Mouse (Mus musculus): ENCODE results near the gene Arhgef12. TPM values are rescaled to one million over a fixed set of nuclear protein-coding genes. Genes with fewer than 3 reads are reported as not detected.

Gene Arhgef12
- polyA plus RNA-seq, 1 experiment, result 7.4 TPM

DNA sequence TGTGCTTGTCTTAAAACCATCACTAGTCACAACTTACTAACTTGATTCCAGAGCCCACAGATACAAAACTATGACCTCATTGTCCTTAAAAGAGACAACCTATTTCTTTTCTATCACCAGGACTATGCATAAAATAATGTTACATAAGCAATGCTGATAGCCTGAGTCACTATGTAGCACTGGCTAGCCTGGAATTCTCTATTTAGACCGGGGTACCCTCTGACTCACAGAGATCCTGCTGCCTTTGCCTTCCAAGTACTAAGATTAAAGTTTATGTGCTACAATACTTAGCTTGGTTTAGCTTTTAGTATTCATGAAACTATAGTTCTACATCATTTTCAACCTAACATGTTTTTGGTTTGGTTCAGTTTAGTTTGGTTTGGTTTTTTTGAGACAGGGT lies 92.2 kb downstream of the Arhgef12 start:
- Histone ChIP-seq H3K4me1 (ENCODE audit: control insufficient read depth, insufficient read depth, insufficient read length, low read length) (no peaks in the 10 kb centered on the region), H3K27ac (ENCODE audit: insufficient read depth, low read depth, low read length) (no peak overlapping the region), H3K36me3 (ENCODE audit: control insufficient read depth, insufficient read depth, low read length) (peaks cover 25% of the 10 kb centered on the region), H3K27me3 (ENCODE audit: control insufficient read depth, insufficient read depth, low read length) (no peaks in the 10 kb centered on the region), H3K4me3 (ENCODE audit: low read depth, low read length) (no peak overlapping the region)
- TF ChIP-seq POLR2A (IDR thresholded peaks at IDR 0.05; ENCODE audit: low read depth, low read length), result no peak
- TF ChIP-seq CTCF (IDR thresholded peaks at IDR 0.05; ENCODE audit: extremely low read depth, insufficient read length, insufficient replicate concordance, low read depth, low read length), result no peak
- WGBS, result 87% methylated on average over 1 of the region's 1 CpGs

DNA sequence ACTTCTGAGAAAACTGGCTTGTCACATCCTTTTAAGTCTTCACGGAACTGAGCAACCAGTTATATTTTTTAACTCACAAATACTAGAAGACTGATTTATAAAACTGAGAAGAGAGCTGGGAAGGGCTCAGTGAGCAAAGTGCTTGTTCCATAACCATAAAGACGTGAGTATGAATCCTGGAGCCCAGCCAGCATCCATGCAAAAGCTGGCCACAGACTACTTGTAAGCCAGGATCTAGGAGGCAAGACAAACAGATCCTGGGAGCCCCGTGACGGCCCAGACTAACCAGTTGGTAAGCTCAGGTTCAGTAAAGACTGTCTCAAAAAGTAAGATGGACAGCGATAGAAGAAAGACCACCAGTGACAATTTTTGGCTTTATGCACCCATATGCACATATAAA lies 94.5 kb downstream of the Arhgef12 start:
- 52% methylated on average over 5 of the region's 5 CpGs for WGBS
- Histone ChIP-seq H3K36me3 (ENCODE audit: control insufficient read depth, insufficient read depth, low read length) (peaks cover 28% of the 10 kb centered on the region), H3K27ac (ENCODE audit: insufficient read depth, low read depth, low read length) (no peak overlapping the region), H3K4me3 (ENCODE audit: low read depth, low read length) (no peak overlapping the region), H3K4me1 (ENCODE audit: control insufficient read depth, insufficient read depth, insufficient read length, low read length) (no peaks in the 10 kb centered on the region), H3K27me3 (ENCODE audit: control insufficient read depth, insufficient read depth, low read length) (no peaks in the 10 kb centered on the region)
- TF ChIP-seq CTCF (IDR thresholded peaks at IDR 0.05; ENCODE audit: extremely low read depth, insufficient read length, insufficient replicate concordance, low read depth, low read length) (no peak), POLR2A (IDR thresholded peaks at IDR 0.05; ENCODE audit: low read depth, low read length) (no peak)

DNA sequence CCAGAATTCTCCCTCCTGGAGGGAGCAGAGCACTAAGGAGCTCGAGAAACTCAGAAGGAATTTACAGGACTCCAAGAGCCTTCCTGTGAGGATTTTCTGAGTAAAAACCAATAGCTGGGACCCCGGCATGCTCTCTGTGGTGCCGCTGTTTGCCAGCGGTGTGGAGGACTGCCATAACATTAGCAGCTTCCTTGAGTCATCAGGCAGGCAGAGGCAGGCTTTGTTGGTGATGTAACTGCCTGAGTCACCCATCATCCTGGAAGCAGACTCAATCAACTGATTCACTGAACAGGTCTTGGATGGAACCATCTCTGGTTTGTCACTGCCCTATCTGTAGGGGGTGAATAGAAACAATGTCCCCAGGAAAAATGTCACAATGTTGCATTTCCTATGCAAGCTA lies 96.0 kb downstream of the Arhgef12 start:
- no peak for TF ChIP-seq POLR2A (IDR thresholded peaks at IDR 0.05; ENCODE audit: low read depth, low read length)
- no peak for TF ChIP-seq CTCF (IDR thresholded peaks at IDR 0.05; ENCODE audit: extremely low read depth, insufficient read length, insufficient replicate concordance, low read depth, low read length)
- WGBS, result 77% methylated on average over 4 of the region's 4 CpGs
- H3K36me3 ChIP-seq (ENCODE audit: control insufficient read depth, insufficient read depth, low read length), result peaks cover 28% of the 10 kb centered on the region
- no peaks in the 10 kb centered on the region for H3K4me1 ChIP-seq (ENCODE audit: control insufficient read depth, insufficient read depth, insufficient read length, low read length)
- no peak overlapping the region for H3K4me3 ChIP-seq (ENCODE audit: low read depth, low read length)
- H3K27me3 ChIP-seq (ENCODE audit: control insufficient read depth, insufficient read depth, low read length), result no peaks in the 10 kb centered on the region
- no peak overlapping the region for H3K27ac ChIP-seq (ENCODE audit: insufficient read depth, low read depth, low read length)

DNA sequence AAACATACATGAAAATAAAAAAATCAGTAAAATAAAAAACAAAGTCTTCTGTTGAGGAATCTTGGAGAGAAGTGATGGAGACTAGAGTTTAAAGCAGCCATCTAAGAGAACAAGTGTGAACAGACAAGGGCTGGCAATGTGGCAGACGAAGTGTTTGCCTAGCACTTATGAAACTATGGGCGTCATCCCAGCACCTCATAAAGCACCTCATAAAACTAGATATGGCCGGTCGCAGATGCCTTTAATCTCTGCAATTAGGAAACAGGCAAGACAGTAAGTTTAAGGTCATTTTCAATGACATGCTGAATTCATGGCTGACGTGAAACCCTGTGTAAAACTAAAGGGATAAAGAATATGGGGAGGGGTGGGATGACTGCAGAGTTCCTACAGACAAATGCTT lies 103.2 kb downstream of the Arhgef12 start:
- no peak for TF ChIP-seq CTCF (IDR thresholded peaks at IDR 0.05; ENCODE audit: extremely low read depth, insufficient read length, insufficient replicate concordance, low read depth, low read length)
- TF ChIP-seq POLR2A (IDR thresholded peaks at IDR 0.05; ENCODE audit: low read depth, low read length), result no peak
- no peak overlapping the region for H3K27ac ChIP-seq (ENCODE audit: insufficient read depth, low read depth, low read length)
- peaks cover 39% of the 10 kb centered on the region for H3K36me3 ChIP-seq (ENCODE audit: control insufficient read depth, insufficient read depth, low read length)
- H3K4me1 ChIP-seq (ENCODE audit: control insufficient read depth, insufficient read depth, insufficient read length, low read length), result no peaks in the 10 kb centered on the region; the same call in 1 of the 2 replicates
- 31% methylated on average over 5 of the region's 5 CpGs for WGBS
- H3K27me3 ChIP-seq (ENCODE audit: control insufficient read depth, insufficient read depth, low read length), result no peaks in the 10 kb centered on the region
- no peak overlapping the region for H3K4me3 ChIP-seq (ENCODE audit: low read depth, low read length)

DNA sequence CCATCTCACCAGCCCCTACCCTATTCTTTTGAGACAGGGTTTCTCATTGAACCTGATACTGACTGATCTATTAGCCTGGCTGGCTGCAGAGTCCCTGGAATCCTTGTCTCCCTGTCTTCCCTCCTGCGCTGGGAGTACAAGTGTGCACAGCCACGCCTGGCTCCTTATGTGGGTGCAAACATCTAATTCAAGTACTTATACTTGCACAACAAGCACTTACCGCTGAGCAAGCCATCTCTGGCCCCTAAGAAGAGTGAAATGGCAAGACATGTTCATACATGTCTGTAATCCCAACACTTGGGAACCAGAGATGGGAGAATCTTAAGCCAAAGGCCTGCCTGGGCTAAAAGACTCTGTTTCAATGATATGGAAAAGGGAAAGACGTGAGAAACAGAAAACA lies 104.0 kb downstream of the Arhgef12 start:
- Histone ChIP-seq H3K27me3 (ENCODE audit: control insufficient read depth, insufficient read depth, low read length) (no peaks in the 10 kb centered on the region), H3K36me3 (ENCODE audit: control insufficient read depth, insufficient read depth, low read length) (peaks cover 45% of the 10 kb centered on the region), H3K27ac (ENCODE audit: insufficient read depth, low read depth, low read length) (no peak overlapping the region), H3K4me3 (ENCODE audit: low read depth, low read length) (no peak overlapping the region), H3K4me1 (ENCODE audit: control insufficient read depth, insufficient read depth, insufficient read length, low read length) (no peaks in the 10 kb centered on the region; the same call in 1 of the 2 replicates)
- TF ChIP-seq CTCF (IDR thresholded peaks at IDR 0.05; ENCODE audit: extremely low read depth, insufficient read length, insufficient replicate concordance, low read depth, low read length) (no peak), POLR2A (IDR thresholded peaks at IDR 0.05; ENCODE audit: low read depth, low read length) (no peak)
- WGBS, result 92% methylated on average over 4 of the region's 4 CpGs

DNA sequence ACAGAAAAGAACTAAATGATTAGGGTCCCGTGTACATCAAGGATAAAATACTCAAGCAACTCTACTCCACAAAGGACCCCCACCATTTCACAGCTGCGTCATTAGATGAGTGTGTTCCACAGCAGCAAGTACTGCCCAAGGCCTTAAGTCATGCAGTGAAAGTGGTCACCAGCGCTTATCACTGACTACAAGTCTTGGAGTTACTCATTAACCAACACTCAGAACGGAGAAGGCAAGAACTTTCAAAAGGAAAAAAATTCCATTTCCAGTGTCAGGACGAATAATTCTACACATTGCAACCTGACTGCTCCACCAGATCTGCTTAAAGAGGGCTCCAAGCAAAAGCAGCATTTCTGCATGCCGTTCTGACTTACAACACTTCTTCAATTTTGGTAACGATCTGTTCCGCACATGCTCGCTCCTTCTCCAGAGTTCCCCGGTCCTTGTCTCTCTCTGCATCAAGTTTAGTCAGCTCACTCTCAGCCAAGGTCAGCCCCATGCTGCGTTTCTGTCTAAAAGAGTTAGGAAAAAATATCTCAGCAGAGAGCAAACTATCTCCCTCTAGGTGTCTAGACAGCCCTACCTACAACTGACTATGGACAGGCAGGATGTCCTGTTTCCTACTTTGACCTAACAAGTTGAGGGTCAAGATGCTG lies 106.3 kb downstream of the Arhgef12 start:
- no peaks in the 10 kb centered on the region; the same call in 1 of the 2 replicates for H3K4me1 ChIP-seq (ENCODE audit: control insufficient read depth, insufficient read depth, insufficient read length, low read length)
- H3K4me3 ChIP-seq (ENCODE audit: low read depth, low read length), result no peak overlapping the region
- TF ChIP-seq CTCF (IDR thresholded peaks at IDR 0.05; ENCODE audit: extremely low read depth, insufficient read length, insufficient replicate concordance, low read depth, low read length) (no peak), POLR2A (IDR thresholded peaks at IDR 0.05; ENCODE audit: low read depth, low read length) (no peak)
- 49% methylated on average over 11 of the region's 11 CpGs for WGBS
- H3K27me3 ChIP-seq (ENCODE audit: control insufficient read depth, insufficient read depth, low read length), result no peaks in the 10 kb centered on the region
- H3K27ac ChIP-seq (ENCODE audit: insufficient read depth, low read depth, low read length), result no peak overlapping the region
- H3K36me3 ChIP-seq (ENCODE audit: control insufficient read depth, insufficient read depth, low read length), result peaks cover 42% of the 10 kb centered on the region

DNA sequence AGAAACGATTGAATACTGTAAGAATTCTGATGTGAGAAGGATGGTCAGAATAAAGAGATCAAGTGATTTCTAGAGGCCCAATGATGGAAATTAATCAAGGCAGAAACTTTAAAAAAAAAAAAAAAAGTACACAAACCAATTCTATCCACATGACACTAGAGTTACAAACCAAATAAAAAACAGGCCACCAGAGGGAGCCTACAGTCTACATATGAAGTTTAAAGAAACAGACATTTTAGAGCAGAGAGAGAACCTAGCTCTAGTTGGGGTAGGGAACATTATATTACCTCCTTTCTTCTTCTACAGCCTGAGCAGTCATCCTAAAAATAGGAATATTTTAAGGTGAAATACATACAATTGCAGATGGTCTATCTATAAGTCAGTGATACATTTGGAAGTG lies 107.0 kb downstream of the Arhgef12 start:
- no peaks in the 10 kb centered on the region; the same call in 1 of the 2 replicates for H3K4me1 ChIP-seq (ENCODE audit: control insufficient read depth, insufficient read depth, insufficient read length, low read length)
- no peak overlapping the region for H3K27ac ChIP-seq (ENCODE audit: insufficient read depth, low read depth, low read length)
- peaks cover 43% of the 10 kb centered on the region for H3K36me3 ChIP-seq (ENCODE audit: control insufficient read depth, insufficient read depth, low read length)
- no peaks in the 10 kb centered on the region for H3K27me3 ChIP-seq (ENCODE audit: control insufficient read depth, insufficient read depth, low read length)
- TF ChIP-seq POLR2A (IDR thresholded peaks at IDR 0.05; ENCODE audit: low read depth, low read length), result no peak
- TF ChIP-seq CTCF (IDR thresholded peaks at IDR 0.05; ENCODE audit: extremely low read depth, insufficient read length, insufficient replicate concordance, low read depth, low read length), result no peak
- no peak overlapping the region for H3K4me3 ChIP-seq (ENCODE audit: low read depth, low read length)
- WGBS, result 88% methylated on average over 1 of the region's 1 CpGs
